Mouse (Mus musculus): ENCODE measurements at regions not wholly inside any gene's neighbourhood (a gene's known extent, or its start where the extent isn't known, plus 50 kb on each side); places are given as distances from the start of the nearest gene placed in this dataset.

DNA sequence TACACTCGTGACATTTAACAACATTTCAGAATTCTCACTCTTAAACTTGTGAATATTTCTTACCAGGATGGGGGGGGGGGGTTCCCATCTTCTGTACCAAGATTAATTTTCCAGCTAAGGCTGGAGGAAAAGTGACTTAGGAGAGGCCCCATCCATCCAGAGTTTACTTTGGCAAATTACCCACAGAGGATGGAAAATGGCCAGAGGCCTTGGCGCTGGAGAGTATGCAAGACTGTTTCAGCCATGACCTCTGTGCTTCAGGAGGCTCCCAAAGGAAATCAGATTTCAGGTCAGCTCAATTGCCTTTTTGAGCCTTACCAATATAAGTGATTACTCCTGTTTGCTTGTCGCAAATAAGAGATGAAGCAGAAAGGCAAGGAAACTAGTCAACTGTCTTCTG is 143.4 kb upstream of the F930015N05Rik start:
- no peak for DNase-seq

DNA sequence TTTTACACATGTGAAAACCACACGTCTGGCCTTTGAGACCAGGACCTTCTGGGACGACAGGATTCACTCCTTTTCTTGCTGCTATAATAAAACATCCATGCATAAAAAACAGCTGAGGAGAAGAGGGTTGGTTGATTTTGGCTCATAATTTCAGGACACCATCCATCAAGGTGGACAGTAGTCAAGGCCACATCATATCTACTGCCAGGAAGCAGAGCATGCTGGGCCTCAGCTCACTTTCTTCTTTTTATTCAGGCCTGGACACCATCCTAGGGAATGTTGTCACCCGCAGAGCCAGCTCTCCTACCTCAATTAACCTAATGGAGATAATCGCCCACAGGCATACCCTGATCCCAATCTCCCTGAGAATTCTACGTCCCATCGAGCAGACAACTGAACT is 149.6 kb upstream of the F930015N05Rik start:
- no peak for DNase-seq

GRCm38 (mm10) chr11:64587034-64587710 is 150.7 kb upstream of the F930015N05Rik start:
- DNase-seq, result no peak

- DNase-seq, result no peak
Measured at GRCm38 (mm10) chr11:64587751-64588600, 151.5 kb upstream of the F930015N05Rik start.

- no peak for DNase-seq
Measured at GRCm38 (mm10) chr11:64588601-64588989, 152.1 kb upstream of the F930015N05Rik start.

- no peak for DNase-seq
Measured at GRCm38 (mm10) chr11:64589026-64589425, 152.6 kb upstream of the F930015N05Rik start.

DNA sequence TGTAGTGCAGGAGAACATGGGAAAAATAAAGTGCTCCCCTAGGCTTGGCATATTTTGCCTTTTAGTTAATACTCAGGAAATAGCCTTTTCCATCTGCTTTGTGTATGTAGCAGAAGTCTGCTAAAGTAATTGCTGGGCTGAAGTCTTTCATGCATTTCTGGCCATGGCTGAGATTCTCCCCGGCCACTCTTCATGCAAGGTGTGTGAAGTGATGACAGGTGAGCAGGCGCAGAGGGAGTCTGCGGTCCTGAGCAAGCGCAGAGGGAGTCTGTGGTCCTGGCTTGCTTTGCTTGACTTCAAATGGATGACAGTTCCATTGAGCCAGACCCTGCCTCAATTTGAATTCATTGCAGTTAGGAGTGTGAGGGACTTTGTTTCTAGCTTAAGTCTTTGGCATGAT is 153.6 kb upstream of the F930015N05Rik start:
- DNase-seq, result no peak

DNA sequence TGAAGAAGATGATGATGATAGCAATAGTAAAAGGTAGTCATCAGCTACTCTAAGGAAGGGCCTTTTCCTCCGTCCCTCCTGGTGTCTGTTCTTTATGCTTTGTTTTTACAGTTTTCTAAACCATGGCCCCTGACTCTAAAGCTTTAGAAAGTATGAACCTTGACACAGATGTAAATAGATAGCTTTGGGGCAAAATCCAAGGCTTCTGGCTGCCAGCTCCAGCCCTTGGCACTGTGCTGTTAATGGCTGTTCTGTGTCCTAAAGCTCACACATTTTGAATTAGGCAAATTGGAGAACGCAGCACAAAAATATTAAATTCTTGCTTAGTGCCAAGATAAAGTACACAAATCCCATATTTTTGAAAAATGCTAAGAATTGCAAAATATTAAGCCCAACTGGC is 155.8 kb upstream of the F930015N05Rik start:
- no peak for DNase-seq

DNA sequence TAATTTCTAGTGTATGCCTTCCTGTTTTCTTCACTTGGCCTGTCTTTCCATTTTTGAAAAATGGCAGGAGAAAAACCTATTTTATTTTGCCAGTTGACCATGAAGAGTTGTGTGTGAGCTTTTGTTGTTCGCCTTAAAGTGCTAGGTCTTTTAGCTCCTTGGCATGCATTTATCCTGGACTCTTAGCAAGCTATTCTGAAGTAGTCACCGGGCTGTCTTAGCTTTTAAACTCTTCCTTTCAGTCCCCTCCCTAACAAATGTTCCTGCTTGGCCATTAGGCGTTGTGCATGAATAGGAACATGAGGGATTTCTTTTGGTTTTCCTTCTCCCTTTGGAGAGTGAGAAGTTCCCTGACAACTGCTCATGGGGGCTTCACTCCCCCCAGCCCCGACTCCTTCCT is 160.9 kb upstream of the F930015N05Rik start:
- no peak for DNase-seq

DNA sequence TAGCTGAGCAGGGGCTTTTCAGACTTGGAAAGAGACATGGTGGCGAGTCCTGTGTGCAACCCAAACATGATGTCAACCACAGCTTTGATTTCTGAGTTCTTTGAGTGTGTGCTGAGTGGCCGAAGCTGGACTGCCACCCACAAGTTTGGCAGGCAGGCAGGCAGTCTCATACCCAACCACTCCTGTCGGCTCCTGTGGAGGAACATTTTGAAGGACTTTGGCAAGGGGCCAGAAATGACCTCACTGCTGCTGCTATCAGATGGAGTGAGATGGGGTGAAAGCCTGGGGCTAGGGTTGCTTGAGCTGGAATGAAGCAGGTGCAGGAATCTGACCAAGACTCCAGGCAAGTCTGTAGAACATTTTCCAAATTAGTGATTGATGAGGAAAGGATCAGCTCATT is 162.7 kb upstream of the F930015N05Rik start:
- no peak for DNase-seq

- DNase-seq, result no peak
Measured at GRCm38 (mm10) chr11:64600201-64601102, 164.0 kb upstream of the F930015N05Rik start.

- DNase-seq, result no peak
Measured at GRCm38 (mm10) chr11:64609043-64609442, 172.6 kb upstream of the F930015N05Rik start.

DNA sequence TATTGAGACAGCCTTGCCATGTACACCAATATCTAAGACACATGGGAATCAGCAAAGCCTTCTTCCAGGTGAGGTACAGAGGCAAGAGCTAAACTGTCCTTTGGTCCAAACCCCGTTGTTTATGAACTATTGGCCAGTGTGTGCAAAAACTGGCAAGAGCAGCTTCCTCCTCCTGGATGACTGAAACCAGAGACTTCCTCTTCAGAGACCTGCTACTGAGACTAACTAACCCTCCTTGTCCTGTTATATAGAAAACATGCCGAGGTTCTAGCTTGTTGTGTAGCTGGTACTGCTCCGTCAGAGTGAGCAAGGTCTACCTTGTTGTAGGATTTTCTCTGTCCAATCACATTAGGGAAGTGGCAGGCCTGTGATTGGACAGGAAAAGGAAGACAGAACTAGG is 174.3 kb upstream of the F930015N05Rik start:
- DNase-seq, result no peak

- no peak for DNase-seq
Measured at GRCm38 (mm10) chr11:64615140-64615539, 178.7 kb upstream of the F930015N05Rik start.

DNA sequence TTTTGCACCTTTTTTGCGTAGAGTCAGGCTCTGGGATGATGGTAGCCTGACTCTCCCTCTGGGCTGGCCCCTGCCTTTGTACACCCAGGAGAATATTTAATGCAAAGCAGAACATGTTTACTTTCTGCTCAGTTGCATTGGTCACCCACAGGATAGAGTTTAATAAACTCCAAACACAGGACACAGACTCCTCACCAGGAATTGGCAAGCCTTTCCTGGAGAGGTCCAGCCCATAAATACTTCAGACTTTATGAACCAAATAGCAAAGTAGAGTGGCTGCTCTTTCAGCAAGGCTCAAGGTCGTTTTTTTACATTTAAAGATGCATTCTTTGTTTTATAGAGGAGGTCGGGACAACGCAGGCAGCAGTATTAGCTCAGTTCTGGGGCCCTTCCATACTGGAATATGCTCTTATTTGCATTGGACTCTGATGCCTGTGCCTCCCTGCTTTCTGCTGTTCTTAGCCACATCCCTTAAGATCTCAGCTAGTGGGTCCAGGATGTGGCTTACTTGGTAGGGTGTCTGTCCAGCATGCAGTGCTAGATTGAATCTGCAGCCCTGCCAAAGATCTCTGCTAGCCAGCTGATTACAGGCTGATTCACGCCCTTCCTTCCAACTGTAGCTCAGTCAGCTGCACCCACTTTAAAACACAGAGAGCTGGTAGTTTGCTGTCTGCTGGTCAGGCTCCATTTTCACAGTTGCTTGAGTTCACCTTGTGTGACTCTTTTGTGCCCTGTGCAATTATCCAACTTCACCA is 182.4 kb upstream of the F930015N05Rik start:
- no peak for DNase-seq

- no peak for DNase-seq
Measured at GRCm38 (mm10) chr11:64627180-64627579, 190.7 kb upstream of the F930015N05Rik start.

GRCm38 (mm10) chr11:64640947-64641346 is 204.5 kb upstream of the F930015N05Rik start:
- no peak for DNase-seq

GRCm38 (mm10) chr11:64643171-64643570 is 206.7 kb upstream of the F930015N05Rik start:
- no peak for DNase-seq

DNA sequence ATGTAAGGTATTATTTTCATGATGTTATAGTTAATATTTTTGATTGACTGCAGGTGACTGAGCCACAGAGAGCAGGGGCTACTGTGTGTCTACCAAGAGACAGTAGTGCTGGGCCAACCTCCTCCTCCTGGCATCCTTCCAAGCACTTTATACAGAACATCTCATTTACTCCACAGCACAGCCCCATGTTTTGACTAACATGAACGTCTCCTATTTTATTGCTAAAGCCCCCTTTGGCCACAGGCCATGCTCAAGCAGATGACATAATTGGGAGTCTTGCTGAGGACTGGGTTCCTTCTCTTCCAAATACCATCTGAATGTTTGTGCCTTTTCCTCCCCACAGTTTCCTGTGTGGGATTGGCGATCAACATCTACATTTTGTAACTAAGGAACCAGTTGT is 211.5 kb upstream of the F930015N05Rik start:
- no peak for DNase-seq

- no peak for DNase-seq
Measured at GRCm38 (mm10) chr11:64650571-64651282, 214.3 kb upstream of the F930015N05Rik start.

DNA sequence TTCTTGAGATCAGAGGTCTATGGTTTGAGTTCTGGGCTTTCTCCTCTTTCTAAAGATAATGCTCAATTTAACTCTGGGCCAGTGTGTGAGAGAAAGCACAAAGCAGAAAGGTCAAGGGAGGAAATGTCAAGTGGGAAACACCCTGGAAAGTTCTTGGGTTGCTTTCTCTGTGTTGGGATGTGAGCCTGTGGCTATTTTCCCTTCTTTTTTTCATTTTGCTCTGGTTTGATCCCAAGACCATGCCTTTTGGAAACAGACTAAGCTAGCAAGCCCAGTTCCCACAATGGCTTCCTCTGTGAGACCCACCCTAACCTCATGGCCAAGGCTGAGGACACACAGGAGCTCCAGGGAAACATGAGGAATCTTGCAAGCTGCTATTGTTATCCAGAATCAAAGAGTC is 216.4 kb upstream of the F930015N05Rik start:
- DNase-seq, result no peak

GRCm38 (mm10) chr11:64655162-64655561 is 218.7 kb upstream of the F930015N05Rik start:
- DNase-seq, result no peak
